Mouse (Mus musculus) heart, adult 11 months (tissue): ENCODE results near the gene Cdh16.
"Not testable (repeated sequence)": the region's sequence is repeated elsewhere in the genome, so short reads cannot be mapped to it uniquely, and the experiment has no call there.

ENCODE experiments used
- DNase-seq: peaks from one replicate; pipeline ENCODE4 v3.0.0; 2022

Cdh16 gene

DNA sequence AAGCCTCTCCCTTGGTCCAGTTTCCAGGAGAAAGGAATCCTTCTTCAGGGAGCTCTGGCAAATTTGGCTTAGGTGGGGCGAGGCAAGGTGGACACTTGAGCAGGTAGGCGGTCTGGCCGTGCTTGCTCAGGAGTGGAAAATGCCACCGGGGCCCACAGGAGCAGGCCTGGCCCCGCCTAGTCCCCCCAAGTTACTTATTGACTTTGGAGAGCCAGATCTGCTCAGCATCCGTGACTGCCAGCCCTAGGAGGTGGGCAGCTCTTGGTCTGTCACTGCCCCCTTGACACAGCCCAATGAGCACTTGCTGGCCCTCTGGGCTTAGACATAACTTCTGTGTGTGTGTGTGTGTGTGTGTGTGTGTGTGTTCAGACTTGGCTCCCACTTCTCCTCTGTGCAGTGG is at the start of gene Cdh16:
Cdh16 (minus strand) TSS at position 236 of the 400 bp plus-strand sequence.
- DNase-seq, result peak; percentile 61

DNA sequence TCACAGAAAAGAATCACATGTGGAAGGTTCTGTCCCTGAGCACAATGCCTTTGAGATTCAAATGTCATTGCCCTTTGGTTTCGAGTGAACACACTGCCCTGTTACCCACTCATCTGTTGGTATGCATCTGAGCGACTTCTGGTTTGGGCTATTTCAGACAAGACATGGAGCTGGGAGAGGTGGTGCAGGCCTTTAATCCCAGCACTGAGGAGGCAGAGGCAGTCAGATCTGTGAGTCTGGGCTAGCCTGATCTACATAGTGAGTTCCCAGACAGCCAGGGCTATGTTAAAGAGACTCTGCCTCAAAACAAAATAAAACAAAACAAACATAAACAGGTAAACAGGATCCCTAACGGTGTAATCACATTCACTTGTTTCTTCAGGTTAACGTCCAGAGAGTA is 31.4 kb upstream of the Cdh16 start:
- DNase-seq, result peak; percentile 78

- DNase-seq, result peak; percentile 94
Measured at GRCm38 (mm10) chr8:104654984-104655383, 30.8 kb upstream of the Cdh16 start.

DNA sequence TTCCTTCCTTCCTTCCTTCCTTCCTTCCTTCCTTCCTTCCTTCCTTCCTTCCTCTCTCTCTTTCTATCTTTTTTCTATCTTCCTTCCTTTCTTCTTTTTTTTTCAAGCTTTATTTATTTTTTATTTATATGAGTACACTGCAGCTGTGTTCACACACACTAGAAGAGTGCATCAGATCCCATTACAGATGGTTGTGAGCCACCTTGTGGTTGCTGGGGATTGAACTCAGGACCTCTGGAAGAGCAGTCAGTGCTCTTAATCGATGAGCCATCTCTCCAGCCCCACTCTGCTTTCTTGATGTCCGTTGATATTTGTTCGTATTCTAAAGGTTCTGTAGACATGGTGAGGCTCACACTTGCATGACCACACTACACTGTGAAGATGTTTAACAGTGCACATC is 20.0 kb upstream of the Cdh16 start:
- not testable (repeated sequence) for DNase-seq

GRCm38 (mm10) chr8:104642324-104642654 is 18.1 kb upstream of the Cdh16 start:
- no peak for DNase-seq

DNA sequence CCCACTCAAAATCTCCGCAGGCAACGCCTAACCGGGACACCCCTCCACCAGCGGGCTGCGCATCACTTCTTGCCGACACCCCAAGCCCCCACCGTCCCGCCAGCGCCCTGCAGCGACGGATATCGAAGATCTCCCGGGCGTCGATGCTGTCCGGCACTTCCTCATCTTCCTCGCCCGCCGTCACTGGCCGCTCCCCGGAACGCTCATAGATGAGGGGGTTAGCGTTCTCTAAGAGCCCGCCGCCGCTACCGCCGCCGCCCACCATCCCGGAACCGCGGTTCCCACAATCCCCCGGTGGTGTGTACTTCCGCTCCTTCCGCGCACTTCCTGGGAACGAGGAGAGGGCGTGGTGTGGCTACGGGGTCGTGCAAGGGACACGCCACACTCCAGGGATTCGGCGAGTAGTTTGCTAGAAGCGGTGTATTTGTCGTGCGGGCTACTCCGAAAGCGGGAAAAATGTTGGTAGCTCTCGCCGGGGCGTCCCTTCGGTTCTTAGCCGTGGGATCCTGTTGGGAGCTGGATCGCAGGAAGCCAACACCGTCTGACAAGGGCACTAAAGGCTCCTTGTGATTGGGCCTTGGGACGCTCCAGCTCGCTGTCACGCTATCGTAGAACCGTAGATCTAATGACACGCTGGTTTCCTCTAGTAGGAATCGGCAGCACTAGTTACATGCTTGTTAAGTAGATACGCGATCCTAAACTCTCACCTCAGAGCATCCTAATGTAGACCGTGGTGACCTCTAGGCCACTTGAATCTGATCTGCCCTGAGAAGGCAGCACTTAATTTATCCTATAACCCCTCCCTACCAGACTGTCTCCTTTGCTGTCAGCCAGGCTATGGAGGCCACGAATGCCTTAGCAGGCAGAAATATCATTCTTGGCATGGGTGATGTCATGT is 17.5 kb upstream of the Cdh16 start, which contains the start of gene Ciao2b:
Ciao2b (minus strand) TSS at position 540 of the 898 bp plus-strand sequence.
- DNase-seq, result peak; percentile 99

- DNase-seq, result peak; percentile 85
Measured at GRCm38 (mm10) chr8:104640831-104641370, 16.7 kb upstream of the Cdh16 start.

- peak; percentile 80 for DNase-seq
Measured at GRCm38 (mm10) chr8:104640241-104640640, 16.0 kb upstream of the Cdh16 start.

DNA sequence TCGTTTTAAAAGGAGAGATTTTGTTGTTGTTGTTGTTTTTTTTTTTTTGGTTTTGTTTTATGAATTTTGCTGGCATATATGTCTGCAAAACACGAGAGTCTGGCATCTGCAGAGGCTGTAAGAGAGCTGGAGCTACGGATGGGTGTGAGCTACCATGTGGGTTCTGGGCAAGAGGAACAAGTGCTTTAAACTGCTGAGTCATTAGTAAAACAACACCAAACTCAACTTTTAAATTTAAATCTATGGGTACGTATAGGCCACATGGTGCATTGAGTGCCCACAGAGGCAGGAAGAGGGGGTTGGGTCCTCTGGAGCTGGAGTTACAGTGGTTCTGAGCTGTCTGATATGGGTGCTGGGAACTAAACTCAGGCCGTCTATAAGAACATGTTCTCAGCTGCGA is 13.8 kb upstream of the Cdh16 start:
- DNase-seq, result no peak

DNA sequence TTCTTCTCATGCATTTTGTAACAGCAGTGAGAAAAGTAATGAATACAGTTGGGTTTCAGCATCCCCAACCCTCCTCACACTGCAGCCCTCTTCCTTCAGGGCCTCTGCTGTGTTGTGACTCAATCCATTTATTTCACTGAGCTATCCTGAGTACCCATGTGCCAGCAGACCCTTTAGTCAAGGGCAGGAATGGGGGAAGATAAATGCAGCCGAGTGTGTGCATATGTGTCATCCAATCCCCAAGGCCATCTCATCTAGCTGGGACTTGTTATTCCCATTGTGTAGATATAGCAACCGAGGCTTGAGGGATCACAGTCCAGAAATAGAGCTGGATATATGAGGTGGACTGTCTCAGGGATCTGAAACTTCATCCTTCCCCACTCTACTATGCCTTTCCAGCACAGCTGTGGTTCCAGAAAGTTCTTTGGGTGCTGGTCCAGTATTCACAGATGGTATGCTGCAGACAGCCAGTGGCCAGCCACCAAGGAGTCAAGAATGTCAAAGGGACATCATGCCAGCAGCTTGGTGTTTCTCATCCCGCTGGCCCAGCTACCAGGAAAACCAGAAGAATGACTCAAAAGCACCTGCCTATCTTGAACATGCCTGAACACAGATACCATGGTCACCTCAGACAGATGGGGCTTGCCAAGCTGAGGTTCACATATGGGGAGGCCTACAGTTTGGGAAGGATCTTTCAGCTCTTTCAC is 11.0 kb upstream of the Cdh16 start:
- peak; percentile 87 for DNase-seq

GRCm38 (mm10) chr8:104633156-104633744 is 9.1 kb upstream of the Cdh16 start:
- peak; percentile 97 for DNase-seq

DNA sequence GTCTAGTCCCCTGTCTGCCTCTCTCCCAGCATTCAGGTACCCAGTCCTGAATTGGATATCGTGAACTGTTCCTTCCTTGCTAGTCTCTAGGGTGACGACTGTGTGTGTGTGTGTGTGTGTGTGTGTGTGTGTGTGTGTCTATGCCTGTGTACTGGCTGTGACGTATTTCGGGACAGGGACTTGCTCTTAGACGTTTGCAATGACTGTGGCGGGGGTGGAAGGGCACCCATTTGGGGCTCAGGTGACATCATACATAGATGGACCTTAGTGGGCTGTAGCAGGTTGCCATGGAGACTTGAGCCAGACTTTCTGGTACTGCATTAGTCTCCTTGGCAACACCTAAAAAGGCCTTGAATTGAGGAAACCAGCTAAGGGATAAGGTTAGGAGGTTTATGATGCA is 8.3 kb upstream of the Cdh16 start:
- peak; percentile 90 for DNase-seq

DNA sequence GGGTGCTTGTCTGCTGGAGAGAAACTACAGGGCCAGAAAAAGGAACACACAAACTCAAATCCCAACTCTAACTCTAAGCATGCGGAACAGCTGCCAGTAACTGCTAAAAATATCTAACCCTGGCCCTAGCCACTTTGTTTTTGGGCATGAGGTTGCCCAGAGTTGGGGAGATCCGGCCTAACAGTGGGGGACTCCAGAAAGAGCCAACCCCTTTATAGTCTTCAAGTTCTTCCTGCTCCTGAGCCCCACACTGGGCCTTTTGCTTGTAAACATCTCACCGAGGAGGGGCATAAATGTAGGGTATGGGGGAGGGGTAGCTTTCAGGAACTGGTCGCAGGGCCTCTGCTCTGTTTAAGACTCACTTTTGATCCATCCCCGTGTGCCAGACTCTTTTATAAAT is 7.8 kb upstream of the Cdh16 start:
- DNase-seq, result peak; percentile 95

DNA sequence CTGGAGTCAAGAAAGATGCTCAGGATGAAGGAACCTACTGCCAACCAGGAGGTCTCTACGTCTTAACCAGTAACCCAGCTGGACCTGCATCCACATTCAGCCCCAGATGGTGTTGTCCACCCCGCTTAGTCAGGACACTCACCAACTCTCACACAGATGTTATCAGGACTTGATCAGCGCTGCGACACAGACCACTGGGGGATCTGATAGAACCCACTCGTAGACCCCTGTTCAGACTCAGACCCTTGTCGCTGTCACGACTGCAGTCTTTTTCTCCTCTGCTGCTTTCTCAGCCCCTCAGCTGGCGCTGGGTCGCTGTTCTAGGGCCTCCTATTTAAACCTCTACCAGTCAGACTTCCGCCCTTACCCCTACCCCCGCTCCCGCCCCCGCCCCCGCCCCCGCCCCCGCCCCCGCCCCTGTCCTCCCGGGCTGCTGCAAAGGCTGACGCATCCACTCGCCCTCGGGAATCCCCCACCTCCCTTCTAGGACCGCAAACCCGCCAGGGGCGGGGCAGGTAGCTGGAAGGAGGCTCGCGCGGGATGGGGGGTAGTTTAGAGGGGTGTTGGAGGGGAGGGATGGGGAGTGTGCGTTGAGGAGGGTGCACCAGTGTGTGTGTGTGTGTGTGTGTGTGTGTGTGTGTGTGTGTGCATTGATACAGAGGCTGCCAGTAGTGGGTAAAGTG is 6.9 kb upstream of the Cdh16 start, which contains the start of gene Rrad:
Rrad (minus strand) TSS at position 347 of the 683 bp plus-strand sequence.
- peak; percentile 99 for DNase-seq

- DNase-seq, result peak; percentile 97
Measured at GRCm38 (mm10) chr8:104630574-104630973, 6.4 kb upstream of the Cdh16 start.

- DNase-seq, result no peak
Measured at GRCm38 (mm10) chr8:104630111-104630479, 5.9 kb upstream of the Cdh16 start.

- peak; percentile 99 for DNase-seq
Measured at GRCm38 (mm10) chr8:104629306-104630110, 5.3 kb upstream of the Cdh16 start.

GRCm38 (mm10) chr8:104628402-104628801 is 4.2 kb upstream of the Cdh16 start:
- DNase-seq, result peak; percentile 95

DNA sequence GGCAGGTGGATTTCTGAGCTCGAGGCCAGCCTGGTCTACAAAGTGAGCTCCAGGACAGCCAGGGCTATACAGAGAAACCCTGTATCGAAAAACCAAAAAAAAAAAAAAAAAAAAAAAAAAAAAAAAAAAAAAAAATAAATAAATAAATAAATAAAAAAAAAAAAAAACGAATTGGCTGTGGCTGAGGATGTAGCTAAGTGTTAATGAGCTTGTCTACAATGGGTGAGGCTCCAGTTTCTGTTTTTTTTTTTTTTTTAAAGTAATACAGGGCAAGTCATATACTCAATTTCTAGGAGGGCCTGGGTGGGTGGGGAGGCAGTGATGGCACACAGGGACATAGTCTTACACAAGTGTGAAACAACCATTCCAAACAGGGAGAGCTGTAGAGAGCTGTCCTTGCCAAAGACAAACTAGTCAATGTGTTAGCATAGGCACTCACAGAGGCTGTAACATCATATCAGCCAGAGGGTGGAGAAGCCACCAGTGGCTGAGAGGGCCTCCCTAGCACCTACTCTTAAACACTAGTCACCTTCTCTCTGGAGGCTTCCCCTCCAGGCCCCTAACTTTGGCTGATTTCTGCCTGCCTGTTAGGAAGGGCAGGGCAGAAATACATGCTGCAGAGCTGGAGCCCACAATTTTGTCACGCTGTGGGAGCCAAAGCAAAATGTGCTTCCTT is 3.0 kb upstream of the Cdh16 start:
- DNase-seq, result peak; percentile 90

DNA sequence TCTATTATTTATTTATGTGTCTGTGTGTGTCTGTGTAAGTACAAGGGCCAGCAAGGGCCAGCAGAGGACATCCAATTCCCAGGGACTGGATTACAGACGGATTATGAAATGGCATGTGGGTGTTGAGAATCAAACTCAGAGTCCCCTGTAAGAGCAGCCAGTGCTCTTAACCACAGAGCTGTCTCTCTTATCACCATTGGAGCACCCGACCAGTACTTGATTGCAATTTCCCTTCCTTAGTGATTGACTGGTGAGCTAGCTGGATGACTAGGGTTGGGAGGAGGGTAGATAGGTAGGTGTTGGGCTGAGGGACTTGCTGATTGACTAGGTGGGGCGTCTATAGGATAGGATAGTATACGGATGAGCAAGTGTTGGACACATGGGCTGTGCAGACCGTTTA is 3.4 kb downstream of the Cdh16 start:
- no peak for DNase-seq

DNA sequence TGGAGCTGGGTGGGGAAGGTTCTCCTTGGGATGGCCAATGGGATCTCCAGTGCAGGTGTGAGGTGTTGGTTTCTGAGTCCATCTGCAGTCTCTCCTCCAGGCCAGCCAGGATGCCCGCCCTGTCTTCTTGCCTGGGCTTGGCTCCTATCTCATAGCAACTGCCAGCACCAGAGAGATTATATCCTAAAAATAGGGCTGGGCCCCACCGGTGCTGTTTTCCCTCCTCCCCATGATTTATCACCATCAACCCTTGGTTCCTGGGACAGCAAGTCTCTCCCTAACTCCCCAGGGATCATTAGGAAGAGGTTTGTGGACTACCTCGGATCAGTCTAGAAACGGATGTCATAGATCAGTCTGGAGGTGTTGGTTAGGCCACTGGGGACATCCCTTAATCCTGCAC is 11.1 kb downstream of the Cdh16 start:
- DNase-seq, result peak; percentile 96
